Mouse (Mus musculus) liver, adult 2 months (tissue): Measurements from ENCODE around the gene Dtd1.

Source experiments
- CTCF ChIP-seq: fragments of 200-500 bp; IDR thresholded peaks from 2 replicates; pipeline ENCODE4 v1.5.1; 2011; ENCODE audit warnings: low read depth, low read length, control low read depth
- POLR2A ChIP-seq: fragments of 200-500 bp; IDR thresholded peaks from 2 replicates; pipeline ENCODE4 v1.6.1; 2011; ENCODE audit warnings: low read length, control low read depth; ENCODE audit not compliant: insufficient read depth; ENCODE audit errors: extremely low read depth

DNA sequence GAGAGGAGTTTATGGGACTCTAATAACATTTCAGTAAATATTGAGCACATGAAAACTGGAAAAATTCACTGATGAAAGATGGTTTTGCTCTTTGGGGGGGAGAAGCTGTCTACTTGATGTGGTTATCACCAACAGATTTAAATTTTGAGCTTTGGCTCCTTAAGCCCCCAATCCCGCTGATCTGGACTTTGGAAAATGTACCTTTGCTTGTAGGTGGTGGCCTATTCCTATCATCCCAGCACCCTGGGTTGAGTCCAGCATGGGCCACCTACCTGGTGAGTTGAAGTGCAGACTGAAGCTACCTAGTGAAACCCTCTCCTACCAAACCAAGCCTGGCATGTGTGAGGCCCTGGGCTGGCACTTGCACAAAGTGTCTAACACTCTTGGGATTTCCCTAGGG is 1.9 kb downstream of the Dtd1 start:
- no peak for TF ChIP-seq CTCF
- no peak for TF ChIP-seq POLR2A
